Mouse (Mus musculus): ENCODE data around the gene Aggf1. TPM values are rescaled to one million over a fixed set of nuclear protein-coding genes. Genes with fewer than 3 reads are reported as not detected.
A peak's percentile ranks its signal among the peaks of the same experiment; 100 is the strongest.

Gene Aggf1
- total RNA-seq (2014; fragmentation: Nextera tagmentation) = 30.6 and 35.6 TPM in 2 replicates
- 52.6 and 55.8 TPM in 2 replicates for total RNA-seq (2017)
- 31.0 and 34.7 TPM in 2 replicates for polyA plus RNA-seq (2012)

DNA sequence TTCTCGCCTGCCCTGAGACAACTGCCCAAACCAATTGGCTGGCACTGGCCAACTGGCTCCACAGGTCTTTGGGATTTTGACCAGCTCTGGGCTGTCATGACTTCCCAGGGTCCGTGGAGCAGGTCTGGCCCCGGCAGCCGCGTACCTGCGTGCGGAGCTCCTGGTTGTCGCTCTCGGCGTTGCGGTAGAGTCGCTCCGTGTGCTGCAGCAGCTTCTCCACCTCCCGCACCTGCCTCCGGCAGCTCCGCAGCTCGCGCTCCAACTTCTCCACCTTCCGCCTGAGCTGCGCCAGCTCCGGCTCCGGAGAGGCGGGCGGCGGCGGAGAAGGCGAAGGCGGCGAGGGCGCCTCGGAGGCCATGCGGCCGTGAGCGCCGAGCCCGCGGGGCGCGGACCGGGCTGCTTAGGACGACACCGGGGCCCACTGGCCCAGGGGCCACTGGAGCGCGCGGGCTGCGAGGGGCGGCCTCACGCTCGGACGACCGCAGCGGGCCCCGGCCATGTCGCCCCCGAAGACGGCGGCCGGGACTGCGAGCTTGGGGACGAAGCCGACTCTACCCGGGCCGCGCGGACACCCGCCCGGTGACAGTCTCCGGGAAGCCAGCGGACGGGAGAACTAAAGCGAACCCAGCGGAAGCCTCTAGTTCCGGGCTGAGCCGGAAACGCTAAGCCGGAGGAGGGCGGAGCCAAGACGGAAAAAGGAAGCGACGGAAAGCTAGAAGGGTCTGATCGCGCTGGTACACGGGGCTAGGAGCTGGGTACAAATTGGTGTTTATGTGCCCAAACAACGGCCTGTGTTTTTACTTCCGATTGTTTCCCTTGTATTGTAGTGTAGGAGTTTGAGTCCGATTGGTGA is at the start of gene Aggf1:
Gene Aggf1, minus strand, starts transcription at position 652 of the 853 bp plus-strand sequence.
- no peak for TF ChIP-seq GATA2 (IDR thresholded peaks at IDR 0.05; ENCODE audit: borderline replicate concordance, low read depth, low read length)
- TF ChIP-seq POLR2AphosphoS5 (IDR thresholded peaks at IDR 0.05; ENCODE audit: insufficient replicate concordance, low read depth, low read length) = no peak
- H3K36me3 ChIP-seq (replicated peaks) = peaks cover 30% of the 10 kb centered on the region

DNA sequence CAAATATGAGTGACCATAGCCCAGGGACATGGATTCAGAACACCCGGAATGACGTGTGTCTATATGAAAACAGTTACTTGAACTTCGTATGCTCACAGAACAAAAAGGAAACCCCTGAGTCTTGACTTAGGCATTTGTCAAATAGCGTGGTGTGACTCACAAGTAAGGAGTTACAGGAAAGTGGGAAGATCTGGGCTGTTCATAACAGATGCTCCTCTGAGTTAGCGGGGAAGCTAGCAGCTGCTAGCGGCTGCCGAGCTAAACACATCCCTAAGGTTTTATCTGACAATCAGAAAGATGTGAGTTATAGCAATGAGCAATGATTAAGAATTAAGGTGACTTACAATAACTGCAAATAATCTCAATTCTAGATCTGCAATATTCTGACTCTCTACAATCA is 49.8 kb upstream of the Aggf1 start:
- Histone ChIP-seq H3K4me1 (ENCODE audit: insufficient read depth, low read depth, low read length) (peaks cover 30% of the 10 kb centered on the region), H3K36me3 (replicated peaks) (no peaks in the 10 kb centered on the region), H3K9me3 (replicated peaks) (no peaks in the 10 kb centered on the region), H3K27me3 (ENCODE audit: insufficient read depth, low read length) (peaks cover 9% of the 10 kb centered on the region), H3K4me3 (ENCODE audit: low read depth, low read length) (no peak overlapping the region)
- TF ChIP-seq POLR2AphosphoS5 (IDR thresholded peaks at IDR 0.05; ENCODE audit: insufficient replicate concordance, low read depth, low read length) = no peak
- no peak for TF ChIP-seq GATA2 (IDR thresholded peaks at IDR 0.05; ENCODE audit: borderline replicate concordance, low read depth, low read length)
- no peak for TF ChIP-seq TAL1 (conservative IDR thresholded peaks at IDR 0.05; ENCODE audit: low read depth, low read length)
- TF ChIP-seq GATA1 (IDR thresholded peaks at IDR 0.05; ENCODE audit: borderline replicate concordance, low read length) = no peak
- no peak for TF ChIP-seq CTCF (IDR thresholded peaks at IDR 0.05; ENCODE audit: low read depth, low read length)
- DNase-seq (ENCODE audit: low spot score) (no peak), ATAC-seq (ENCODE audit: extremely low read depth, insufficient number of reproducible peaks, low FRiP score, poor library complexity, severe bottlenecking) (no peak)

More for the DNA sequence above, at the start of gene Aggf1:
- Histone ChIP-seq H3K4me3 (ENCODE audit: low read depth, low read length) (peak within 1 kb of the TSS; percentile 100), H3K4me1 (ENCODE audit: insufficient read depth, low read depth, low read length) (peaks cover 24% of the 10 kb centered on the region), H3K27me3 (ENCODE audit: insufficient read depth, low read length) (peaks cover 3% of the 10 kb centered on the region; the same call in 1 of the 2 replicates), H3K9me3 (replicated peaks) (peaks cover 6% of the 10 kb centered on the region; the same call in 1 of the 2 replicates)
- ATAC-seq (ENCODE audit: extremely low read depth, insufficient number of reproducible peaks, low FRiP score, poor library complexity, severe bottlenecking) (peak; percentile 96), DNase-seq (ENCODE audit: low spot score) (peak; percentile 89)

DNA sequence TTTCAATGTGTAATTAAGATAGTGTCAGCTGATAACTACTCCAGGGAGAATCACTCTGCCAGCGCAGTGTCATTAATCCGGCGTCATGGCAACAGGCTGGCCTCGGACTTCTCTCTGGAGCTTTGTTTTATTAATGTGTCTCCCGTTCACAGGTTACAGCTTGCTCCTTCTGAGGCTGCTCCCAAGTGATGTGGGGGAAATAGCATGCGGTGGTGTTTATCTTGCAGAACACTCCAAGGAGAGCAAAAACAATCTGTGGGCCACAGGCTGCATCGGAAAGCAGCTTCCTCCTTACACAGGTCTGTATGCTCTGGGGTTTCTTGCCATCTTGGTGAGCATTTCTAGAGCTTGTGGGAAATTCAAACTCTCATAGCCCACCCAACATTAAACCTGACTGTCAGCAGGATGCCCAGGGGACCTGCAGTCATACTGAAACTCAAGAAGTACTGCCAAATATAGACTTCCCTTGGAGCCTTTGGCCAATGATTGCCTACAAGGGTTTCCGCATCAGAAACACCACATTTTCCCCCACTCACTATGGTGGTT is 44.1 kb upstream of the Aggf1 start:
- peak; percentile 34 for ATAC-seq (ENCODE audit: extremely low read depth, insufficient number of reproducible peaks, low FRiP score, poor library complexity, severe bottlenecking)

DNA sequence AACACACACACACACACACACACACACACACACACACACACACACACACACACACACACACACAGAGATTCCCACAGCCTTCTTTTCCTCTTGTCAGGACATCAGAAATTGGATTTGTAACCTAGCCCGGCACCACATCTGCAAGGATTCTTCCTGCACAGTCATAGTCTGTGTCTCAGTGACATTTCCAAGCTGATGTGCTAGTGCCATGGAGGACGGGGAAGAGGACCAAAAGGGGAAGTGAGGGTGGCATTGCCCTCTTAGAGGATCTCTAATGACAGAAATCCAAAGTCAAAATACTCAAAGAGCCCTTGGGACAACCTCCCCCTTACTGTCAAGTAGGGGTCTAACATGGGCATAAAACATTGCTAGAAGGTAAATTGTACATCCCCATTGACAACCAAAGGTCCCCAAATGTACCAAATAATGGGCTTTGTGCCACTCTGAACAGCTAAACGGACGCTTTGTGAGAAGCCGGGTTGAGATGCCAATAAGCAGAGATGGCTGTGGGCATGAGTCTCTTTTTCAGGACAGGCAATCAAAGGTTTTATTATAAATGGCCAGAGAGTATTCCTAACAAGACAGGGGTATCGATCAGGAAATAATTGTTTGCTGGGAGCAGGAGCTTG is 43.5 kb upstream of the Aggf1 start:
- no peak overlapping the region; the same call in 1 of the 2 replicates for H3K4me3 ChIP-seq (ENCODE audit: low read depth, low read length)
- H3K4me1 ChIP-seq (ENCODE audit: insufficient read depth, low read depth, low read length) = peaks cover 68% of the 10 kb centered on the region
- H3K36me3 ChIP-seq (replicated peaks) = no peaks in the 10 kb centered on the region
- no peak for TF ChIP-seq GATA2 (IDR thresholded peaks at IDR 0.05; ENCODE audit: borderline replicate concordance, low read depth, low read length)
- TF ChIP-seq TAL1 (conservative IDR thresholded peaks at IDR 0.05; ENCODE audit: low read depth, low read length) = no peak
- no peak for TF ChIP-seq POLR2AphosphoS5 (IDR thresholded peaks at IDR 0.05; ENCODE audit: insufficient replicate concordance, low read depth, low read length)
- TF ChIP-seq CTCF (IDR thresholded peaks at IDR 0.05; ENCODE audit: low read depth, low read length) = no peak
- no peak for TF ChIP-seq GATA1 (IDR thresholded peaks at IDR 0.05; ENCODE audit: borderline replicate concordance, low read length)
- DNase-seq (ENCODE audit: low spot score) (peak; percentile 15), ATAC-seq (ENCODE audit: extremely low read depth, insufficient number of reproducible peaks, low FRiP score, poor library complexity, severe bottlenecking) (no peak)
- no peaks in the 10 kb centered on the region for H3K27me3 ChIP-seq (ENCODE audit: insufficient read depth, low read length)
- no peaks in the 10 kb centered on the region; the same call in 1 of the 2 replicates for H3K9me3 ChIP-seq (replicated peaks)

More for the DNA sequence above, 44.1 kb upstream of the Aggf1 start:
- H3K36me3 ChIP-seq (replicated peaks) = no peaks in the 10 kb centered on the region
- DNase-seq (ENCODE audit: low spot score) = no peak
- H3K27me3 ChIP-seq (ENCODE audit: insufficient read depth, low read length) = no peaks in the 10 kb centered on the region
- H3K4me1 ChIP-seq (ENCODE audit: insufficient read depth, low read depth, low read length) = peaks cover 66% of the 10 kb centered on the region
- TF ChIP-seq POLR2AphosphoS5 (IDR thresholded peaks at IDR 0.05; ENCODE audit: insufficient replicate concordance, low read depth, low read length) (no peak), TAL1 (conservative IDR thresholded peaks at IDR 0.05; ENCODE audit: low read depth, low read length) (peak; percentile 60)
- H3K9me3 ChIP-seq (replicated peaks) = no peaks in the 10 kb centered on the region; the same call in 1 of the 2 replicates
- no peak overlapping the region; the same call in 1 of the 2 replicates for H3K4me3 ChIP-seq (ENCODE audit: low read depth, low read length)

DNA sequence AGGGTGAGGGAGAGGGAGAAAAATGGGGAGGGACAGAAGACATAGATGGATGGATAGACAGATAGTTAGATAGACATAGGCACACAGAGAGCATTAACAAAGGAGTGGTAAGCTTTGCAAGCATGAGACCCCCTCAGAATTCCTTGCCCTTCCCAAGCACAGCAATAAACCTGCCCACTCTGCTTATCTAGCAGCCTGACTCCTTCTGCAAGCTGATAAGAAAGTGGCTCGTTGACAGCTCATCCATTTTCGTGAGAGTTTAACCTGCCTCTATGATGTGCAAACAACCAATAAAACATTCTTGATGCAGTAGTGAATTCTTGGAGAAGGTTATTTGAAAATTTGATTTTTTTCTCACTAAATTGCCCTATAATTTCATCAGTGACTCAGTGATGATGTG is 37.1 kb upstream of the Aggf1 start:
- Histone ChIP-seq H3K9me3 (replicated peaks) (no peaks in the 10 kb centered on the region; the same call in 1 of the 2 replicates), H3K27me3 (ENCODE audit: insufficient read depth, low read length) (peaks cover 5% of the 10 kb centered on the region; the same call in 1 of the 2 replicates), H3K4me3 (ENCODE audit: low read depth, low read length) (no peak overlapping the region), H3K36me3 (replicated peaks) (no peaks in the 10 kb centered on the region), H3K4me1 (ENCODE audit: insufficient read depth, low read depth, low read length) (peaks cover 52% of the 10 kb centered on the region)
- ATAC-seq (ENCODE audit: extremely low read depth, insufficient number of reproducible peaks, low FRiP score, poor library complexity, severe bottlenecking) (peak; percentile 80), DNase-seq (ENCODE audit: low spot score) (peak; percentile 50)
- TF ChIP-seq TAL1 (conservative IDR thresholded peaks at IDR 0.05; ENCODE audit: low read depth, low read length) (peak; percentile 70), CTCF (IDR thresholded peaks at IDR 0.05; ENCODE audit: low read depth, low read length) (no peak)

DNA sequence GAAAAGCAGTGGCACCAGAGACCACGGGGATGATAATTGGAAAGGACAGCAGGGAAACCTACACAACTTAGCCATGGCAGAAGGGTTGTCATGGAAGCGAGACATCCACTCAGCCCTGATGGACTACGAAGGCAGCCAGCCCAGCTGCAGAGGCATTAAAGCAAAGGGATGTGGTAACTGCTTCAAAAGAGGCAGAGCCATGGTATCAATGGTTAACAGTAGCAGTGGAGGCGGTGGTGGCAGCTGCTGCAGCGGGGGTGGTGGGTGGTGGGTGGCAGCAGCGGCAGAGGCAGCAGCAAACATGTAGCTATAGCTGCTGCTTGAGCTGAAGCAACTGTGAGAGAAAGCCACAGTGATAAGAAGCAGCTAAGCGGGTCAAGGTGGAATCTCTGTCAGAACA is 18.1 kb upstream of the Aggf1 start:
- Histone ChIP-seq H3K27me3 (ENCODE audit: insufficient read depth, low read length) (0 out of 2 replicates have a peak, but pooled peaks cover 2% of the 10 kb centered on the region), H3K36me3 (replicated peaks) (no peaks in the 10 kb centered on the region), H3K4me1 (ENCODE audit: insufficient read depth, low read depth, low read length) (peaks cover 17% of the 10 kb centered on the region), H3K9me3 (replicated peaks) (peaks cover 31% of the 10 kb centered on the region), H3K4me3 (ENCODE audit: low read depth, low read length) (no peak overlapping the region)
- TF ChIP-seq POLR2AphosphoS5 (IDR thresholded peaks at IDR 0.05; ENCODE audit: insufficient replicate concordance, low read depth, low read length) (no peak), CTCF (IDR thresholded peaks at IDR 0.05; ENCODE audit: low read depth, low read length) (no peak), GATA1 (IDR thresholded peaks at IDR 0.05; ENCODE audit: borderline replicate concordance, low read length) (no peak), GATA2 (IDR thresholded peaks at IDR 0.05; ENCODE audit: borderline replicate concordance, low read depth, low read length) (no peak)
- ATAC-seq (ENCODE audit: extremely low read depth, insufficient number of reproducible peaks, low FRiP score, poor library complexity, severe bottlenecking) (no peak), DNase-seq (ENCODE audit: low spot score) (no peak)

All from G1E (cell line).